Mouse (Mus musculus) spleen, adult 2 months (tissue): ENCODE results near the gene Gm26657.

Source experiments
- CTCF ChIP-seq: fragments of 200-500 bp; IDR thresholded peaks from 2 replicates; pipeline ENCODE4 v1.5.1; 2011; ENCODE audit warnings: mild to moderate bottlenecking, inconsistent platforms; ENCODE audit not compliant: insufficient read depth, insufficient read length, insufficient replicate concordance; ENCODE audit errors: extremely low read depth
- POLR2A ChIP-seq: fragments of 200-500 bp; IDR thresholded peaks from 2 replicates; pipeline ENCODE4 v1.6.1; 2011; ENCODE audit warnings: low read depth, low read length, inconsistent platforms

GRCm38 (mm10) chr4:56771065-56771464 lies 31.2 kb downstream of the Gm26657 start:
- TF ChIP-seq CTCF (no peak), POLR2A (no peak)
